Mouse (Mus musculus) myocyte (in vitro differentiated cells): ENCODE results near the gene Tnip2.

ENCODE experiments used
- CEBPB ChIP-seq: IDR thresholded peaks from 2 replicates; pipeline ENCODE4 v1.6.1; 2011; ENCODE audit warnings: mild to moderate bottlenecking, moderate library complexity; ENCODE audit not compliant: poor library complexity, insufficient read depth, severe bottlenecking
- E2F4 ChIP-seq: IDR thresholded peaks from one replicate; pipeline ENCODE4 v1.6.1; 2011; ENCODE audit warnings: mild to moderate bottlenecking, control low read depth, moderate library complexity; ENCODE audit not compliant: insufficient read depth
- MAX ChIP-seq: IDR thresholded peaks from one replicate; pipeline ENCODE4 v1.6.1; 2011; ENCODE audit warnings: low read depth, mild to moderate bottlenecking, control low read depth
- MYOD1 ChIP-seq, 3 experiments: IDR thresholded peaks; one replicate each; pipeline ENCODE4 v1.6.1; 2011; ENCODE audit warnings: control low read depth in 2 of 3, low read depth in 2 of 3, mild to moderate bottlenecking in 2 of 3, moderate library complexity in 1 of 3; ENCODE audit not compliant: insufficient read length in 2 of 3, control insufficient read depth in 1 of 3
- POLR2A ChIP-seq: IDR thresholded peaks from one replicate; pipeline ENCODE4 v1.6.1; 2011; ENCODE audit warnings: low read depth, mild to moderate bottlenecking, control low read depth, moderate library complexity; ENCODE audit not compliant: insufficient read length
- POLR2AphosphoS2 ChIP-seq: IDR thresholded peaks from one replicate; pipeline ENCODE4 v1.6.1; 2011; ENCODE audit warnings: low read depth, control low read depth; ENCODE audit not compliant: insufficient read length
- TCF12 ChIP-seq: IDR thresholded peaks from one replicate; pipeline ENCODE4 v1.6.1; 2011; ENCODE audit warnings: mild to moderate bottlenecking, control low read depth; ENCODE audit not compliant: poor library complexity, insufficient read depth, severe bottlenecking
- USF1 ChIP-seq: IDR thresholded peaks from one replicate; pipeline ENCODE4 v1.6.1; 2011; ENCODE audit warnings: low read depth, mild to moderate bottlenecking, control low read depth, moderate library complexity

- no peak for TF ChIP-seq MAX
- TF ChIP-seq POLR2A = no peak
- TF ChIP-seq POLR2AphosphoS2 = no peak
- no peak for TF ChIP-seq USF1
- no peak for TF ChIP-seq E2F4
- no peak for TF ChIP-seq MYOD1 (IDR thresholded peaks at IDR 0.05; ENCODE audit: control insufficient read depth in 1 of 3, insufficient read length in 2 of 3, low read depth in 2 of 3)
- no peak for TF ChIP-seq CEBPB
- TF ChIP-seq TCF12 = no peak
Observed at GRCm38 (mm10) chr5:34520458-34521209, 6.8 kb upstream of the Tnip2 start.
